Mouse (Mus musculus) kidney, adult 8-10 months (tissue): ENCODE data around the gene Gtf2ird2.

Source experiments
- DNase-seq, 2 experiments: peaks; one replicate each; pipeline ENCODE4 v3.0.0; 2022

Gtf2ird2 gene

DNA sequence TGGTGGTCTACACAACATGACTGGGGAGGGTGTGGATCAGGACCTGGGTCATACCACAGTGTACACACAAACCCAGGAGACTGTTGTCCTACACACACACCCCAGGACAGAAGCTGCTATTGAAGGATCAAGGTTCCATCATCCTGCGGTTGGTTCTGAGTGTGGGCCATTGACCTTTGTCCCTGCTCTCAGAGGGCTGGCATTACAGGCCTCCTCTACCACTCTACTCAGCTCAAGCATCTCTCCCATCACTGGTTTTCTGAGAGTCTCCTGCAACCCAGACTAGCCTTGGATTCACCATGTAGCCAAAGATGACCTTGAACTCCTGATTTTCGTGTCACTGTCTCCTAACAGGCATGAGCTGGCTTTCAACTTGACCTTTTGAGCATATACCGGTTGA, 52.4 kb downstream of the Gtf2ird2 start:
- DNase-seq: peak in 1 of 2 experiments; percentile 28

DNA sequence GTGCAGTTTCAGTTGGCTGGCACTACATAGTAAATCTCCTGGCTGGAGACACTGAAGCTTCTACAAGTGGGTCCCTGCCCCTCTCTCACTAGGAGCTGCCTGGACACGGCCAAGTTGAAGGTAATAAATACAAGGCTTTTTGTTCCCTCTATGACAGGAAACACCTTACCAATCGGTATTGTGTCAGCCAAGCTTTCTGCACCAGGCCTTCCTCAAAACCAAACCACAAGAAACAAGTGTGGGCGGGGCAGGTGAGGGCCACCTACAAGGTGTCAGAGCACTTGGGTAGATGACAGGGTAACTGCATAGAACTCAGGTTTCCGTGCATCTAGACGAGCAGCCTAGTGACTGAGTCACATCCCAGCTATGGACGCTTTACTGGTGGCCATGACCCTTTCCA, 53.0 kb downstream of the Gtf2ird2 start:
- DNase-seq: no peak

DNA sequence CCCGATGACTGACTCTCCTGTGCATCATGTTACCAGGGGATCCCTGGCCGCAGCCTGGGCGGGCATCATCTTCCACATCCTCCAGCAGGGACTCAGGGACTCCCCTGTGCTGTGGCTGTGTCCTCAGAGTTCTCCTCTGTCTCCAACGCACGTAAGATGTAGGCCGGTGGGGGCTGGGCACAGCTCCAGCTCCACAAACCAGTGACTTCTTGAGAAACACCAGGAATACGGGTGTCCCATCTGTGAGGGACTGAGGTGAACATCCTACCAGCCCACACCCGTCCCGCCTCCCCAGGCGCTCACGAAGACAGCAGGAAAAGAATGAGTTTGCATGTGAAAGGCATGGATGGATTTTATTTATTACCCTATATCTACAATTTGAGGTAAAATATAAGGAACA, 53.7 kb downstream of the Gtf2ird2 start:
- no peak for DNase-seq

DNA sequence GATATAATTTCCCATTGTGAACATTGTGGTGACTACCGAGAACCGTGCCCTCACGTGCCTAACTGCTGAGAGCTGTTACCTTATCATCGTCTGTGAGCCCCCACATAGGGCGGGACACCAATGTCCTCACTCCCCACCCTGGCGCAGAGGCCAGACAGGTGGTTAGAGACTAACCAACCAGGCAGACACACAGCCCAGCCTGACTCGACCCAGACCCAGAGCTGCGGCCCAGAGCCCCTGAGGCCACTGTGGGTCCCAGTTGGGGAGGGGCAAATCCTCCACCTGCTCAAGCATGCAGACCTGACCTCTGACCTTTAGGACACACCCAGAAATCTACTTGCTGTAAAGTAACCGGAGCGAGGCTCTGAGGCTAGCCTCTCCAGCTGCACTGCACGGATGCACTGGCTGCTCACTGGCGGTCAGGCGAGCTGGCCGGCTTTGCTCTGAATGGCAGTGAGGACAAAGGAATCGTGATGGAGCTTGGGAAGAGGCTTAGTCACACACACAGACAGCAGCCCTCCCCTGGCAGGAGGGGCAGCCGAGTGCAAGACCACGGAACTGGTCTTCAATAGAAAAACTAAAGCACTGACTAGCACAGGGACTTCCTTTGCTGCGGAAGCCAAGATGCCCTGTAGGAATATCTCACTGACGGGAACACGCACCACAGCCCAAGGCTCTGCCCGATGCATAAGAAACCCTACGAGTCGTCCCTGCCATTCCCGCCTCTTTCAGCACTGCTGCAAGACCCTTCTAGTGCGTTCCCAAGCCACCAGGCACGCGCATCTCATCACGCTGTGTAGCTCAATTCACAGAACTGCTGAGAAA, 54.3 kb downstream of the Gtf2ird2 start:
- no peak for DNase-seq

DNA sequence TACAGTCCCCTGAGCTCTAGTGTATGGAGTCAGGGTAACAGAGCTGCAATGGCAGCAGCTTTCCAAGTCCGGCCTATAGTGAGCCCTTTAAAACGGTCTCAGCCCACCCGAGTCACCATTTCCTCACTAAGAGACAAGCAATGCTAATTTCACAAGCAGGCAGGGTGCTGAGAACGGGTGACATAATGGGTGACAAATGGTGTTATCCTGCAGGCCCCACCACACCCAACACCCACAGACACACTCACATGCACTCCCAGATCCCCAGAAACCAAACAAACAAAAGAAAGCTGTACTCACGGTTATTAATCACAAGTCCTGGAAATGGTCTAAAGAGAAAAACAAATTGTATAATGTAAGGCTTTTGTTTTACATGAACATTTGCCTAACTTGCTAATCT, 58.0 kb downstream of the Gtf2ird2 start:
- no peak for DNase-seq

DNA sequence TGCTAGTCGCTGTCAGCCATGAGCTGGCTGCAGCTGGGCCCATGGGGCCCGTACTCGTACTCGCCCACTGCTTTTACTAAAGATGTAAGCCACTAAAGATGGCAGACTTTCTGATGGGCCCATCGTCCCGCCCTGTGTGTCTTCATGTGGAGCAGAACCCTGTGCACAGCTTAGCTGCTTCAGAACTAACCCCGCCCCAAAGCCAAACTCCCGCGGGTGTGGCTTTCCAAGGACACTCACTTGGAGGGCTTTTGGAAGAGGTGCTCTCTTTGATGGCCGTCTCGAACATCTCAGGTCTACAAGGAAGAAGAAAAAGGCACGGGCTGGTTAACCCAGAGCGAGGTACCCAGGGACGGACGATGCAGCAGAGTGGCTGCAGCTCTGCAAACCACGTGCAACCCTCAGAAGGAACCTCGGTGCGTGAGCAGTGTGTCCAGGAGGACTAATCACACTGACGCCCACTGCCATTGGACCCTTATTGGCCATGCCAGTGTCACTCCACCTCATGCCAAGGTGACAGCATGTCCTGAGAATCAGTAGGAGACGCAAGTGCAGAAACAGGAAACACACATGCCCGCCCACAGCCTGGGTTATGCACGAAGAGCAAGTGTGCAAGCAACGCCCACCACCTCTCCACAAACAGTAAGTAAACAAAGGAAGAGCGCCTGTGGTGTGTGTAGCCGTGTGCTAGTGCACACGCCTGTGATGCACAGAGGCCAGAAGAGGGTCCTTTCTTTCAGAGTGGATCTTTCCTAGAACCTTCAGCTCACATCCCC, 60.0 kb downstream of the Gtf2ird2 start:
- DNase-seq: no peak

DNA sequence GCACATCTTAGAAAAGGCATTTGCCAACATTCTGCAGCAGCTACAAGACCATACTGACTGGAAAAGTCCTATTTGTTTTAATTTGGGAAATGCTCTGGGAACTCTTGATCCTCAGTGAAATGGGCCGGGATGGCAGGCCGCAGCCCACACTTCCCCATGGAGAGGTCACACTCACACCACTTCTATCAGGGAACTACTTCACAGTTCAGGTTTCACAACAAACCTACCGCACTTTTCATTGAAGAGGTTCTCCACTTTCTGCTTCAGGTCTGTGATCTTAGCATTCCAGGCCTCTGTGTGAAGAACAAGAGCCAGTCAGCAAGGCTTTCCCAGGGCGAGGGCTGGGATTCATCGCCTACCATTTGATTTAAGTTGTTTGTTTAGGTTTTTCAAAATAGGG, 61.1 kb downstream of the Gtf2ird2 start:
- DNase-seq: no peak

DNA sequence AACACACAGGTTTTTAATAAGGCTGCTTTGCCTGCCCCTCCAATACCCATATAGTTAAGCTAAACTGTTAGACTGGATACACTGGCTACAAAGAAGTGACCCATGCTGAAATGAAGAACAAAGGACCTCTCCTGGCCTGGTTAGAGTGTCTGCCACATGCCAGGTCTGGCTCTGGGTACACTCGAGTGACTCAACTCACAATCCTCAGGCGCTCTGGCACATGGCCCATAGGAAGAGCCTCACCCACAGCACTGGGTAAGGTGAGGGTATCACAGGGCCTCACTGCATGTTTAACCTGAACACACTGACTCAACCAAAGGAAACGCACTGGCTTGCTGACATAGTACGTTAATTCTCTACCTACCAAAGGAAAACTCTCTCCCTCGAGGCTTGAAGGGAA, 62.3 kb downstream of the Gtf2ird2 start:
- no peak for DNase-seq

DNA sequence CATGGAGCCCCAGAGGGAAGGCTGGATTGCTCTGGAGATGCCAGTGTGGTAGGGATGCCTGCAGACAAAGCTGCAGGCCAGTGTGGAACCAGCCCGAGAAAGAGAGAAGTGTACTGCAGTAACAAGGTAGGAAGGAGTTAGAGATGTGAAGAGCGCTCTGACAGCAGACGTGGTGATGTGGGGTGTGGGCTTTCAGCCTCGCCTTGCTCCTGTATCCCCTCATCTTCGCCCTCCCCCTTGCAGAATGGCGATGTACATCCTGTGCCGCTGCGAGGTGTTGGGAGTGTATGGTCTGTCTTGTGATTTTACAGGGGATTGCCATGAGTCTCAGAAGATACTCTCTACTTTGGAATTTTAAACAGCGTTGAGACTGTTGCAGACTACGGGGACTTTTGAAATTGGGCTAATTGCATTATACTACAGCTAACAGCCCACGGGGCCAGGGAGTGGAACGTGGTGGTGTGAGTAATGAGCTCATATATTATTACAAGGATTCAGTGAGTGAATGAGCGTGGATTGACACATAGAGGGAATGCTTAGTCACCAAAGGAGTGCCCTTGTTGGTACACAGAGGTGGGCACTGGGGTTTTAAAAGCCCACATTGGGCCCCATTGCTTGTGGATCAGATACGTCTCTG, 64.9 kb downstream of the Gtf2ird2 start:
- DNase-seq: no peak

DNA sequence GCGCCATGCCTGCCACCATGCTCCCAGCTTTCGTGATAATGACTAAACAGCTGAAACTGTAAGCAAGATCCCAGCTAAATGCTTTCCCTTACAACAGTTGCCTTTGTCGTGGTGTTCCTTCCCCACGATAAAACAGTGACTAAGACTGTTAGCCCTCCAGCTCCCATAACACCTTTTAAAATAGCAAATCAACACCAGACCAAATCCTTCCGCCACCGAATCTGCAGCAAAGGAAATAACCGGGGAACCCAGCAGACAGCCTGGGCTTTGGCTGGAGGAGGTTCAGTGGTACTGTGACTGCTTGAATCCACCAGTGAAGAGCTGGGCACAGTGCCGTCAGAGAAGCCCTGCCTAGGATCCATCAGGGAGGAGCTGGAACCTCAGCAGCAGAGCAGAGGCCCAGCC, 65.4 kb downstream of the Gtf2ird2 start:
- no peak for DNase-seq

DNA sequence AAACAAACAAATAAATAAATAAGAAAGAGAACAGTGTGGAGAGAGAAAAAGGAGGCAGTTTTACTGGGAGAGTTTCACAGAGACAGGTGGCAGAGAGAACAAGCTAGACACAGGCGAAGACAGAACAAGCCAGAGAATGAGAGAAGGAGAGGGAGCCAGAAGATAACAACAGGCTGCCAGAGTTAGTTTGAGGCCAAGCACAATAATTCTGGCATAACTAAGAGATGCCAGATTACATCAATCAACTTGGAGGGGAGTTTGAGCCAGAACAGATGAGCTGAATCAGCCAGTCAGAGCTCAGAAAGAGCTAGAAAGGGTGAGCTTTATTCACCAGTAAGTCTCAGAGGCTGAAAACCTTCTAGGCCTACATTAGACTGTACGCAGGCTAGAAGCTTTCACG, 66.8 kb downstream of the Gtf2ird2 start:
- DNase-seq: no peak

DNA sequence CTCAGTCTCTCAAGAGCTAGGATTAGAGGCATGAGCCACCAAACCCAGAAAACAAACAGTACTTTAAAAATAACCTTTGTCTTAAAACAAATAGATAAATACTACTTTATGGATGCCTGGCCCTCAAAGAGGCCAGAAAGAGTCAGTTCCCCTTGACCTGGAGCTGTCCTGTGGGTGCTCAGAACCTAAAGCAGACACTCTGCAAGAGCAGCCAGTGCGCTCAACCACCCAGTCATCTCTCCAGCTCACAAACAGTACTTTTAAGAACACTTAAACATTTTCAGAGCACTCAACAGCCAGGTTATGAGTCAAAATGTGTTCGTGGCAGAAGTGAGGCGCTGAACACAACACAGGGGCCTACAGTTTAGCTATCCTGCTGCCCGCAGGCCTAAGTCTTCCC, 67.3 kb downstream of the Gtf2ird2 start:
- DNase-seq: no peak

DNA sequence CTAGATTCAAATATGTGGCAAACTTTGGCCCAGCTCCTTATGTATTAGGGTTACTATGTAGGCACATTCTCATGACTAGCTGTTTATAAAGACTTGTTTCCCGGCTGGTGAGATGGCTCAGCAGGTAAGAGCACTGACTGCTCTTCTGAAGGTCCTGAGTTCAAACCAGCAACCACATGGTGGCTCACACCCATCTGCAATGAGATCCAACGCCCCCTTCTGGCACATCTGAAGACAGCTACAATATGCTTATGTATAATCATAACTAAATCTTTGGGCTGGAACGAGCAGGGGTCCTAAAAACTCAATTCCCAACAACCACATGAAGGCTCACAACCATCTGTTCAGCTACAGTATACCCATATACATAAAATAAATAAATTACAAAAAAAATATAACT, 70.0 kb downstream of the Gtf2ird2 start:
- DNase-seq: no peak

DNA sequence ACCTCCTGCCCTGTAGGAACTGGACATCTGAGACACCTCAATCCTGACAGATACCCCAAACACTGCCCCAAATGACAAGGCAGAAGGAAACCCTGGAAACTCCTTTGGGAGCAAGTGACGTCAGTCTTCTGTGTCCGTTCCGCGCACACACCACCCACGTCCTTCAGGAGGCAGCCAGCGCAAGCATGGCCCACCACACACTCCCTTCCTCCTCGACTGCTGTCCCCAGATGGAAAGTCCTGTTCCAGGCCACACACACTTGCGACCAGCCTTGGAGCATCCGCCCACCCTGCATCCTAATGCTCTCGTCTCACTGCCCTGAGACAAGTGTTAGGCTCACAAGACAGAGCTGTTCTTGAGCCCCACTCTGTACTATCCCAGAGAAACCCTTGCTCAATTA, 71.5 kb downstream of the Gtf2ird2 start:
- DNase-seq: no peak

DNA sequence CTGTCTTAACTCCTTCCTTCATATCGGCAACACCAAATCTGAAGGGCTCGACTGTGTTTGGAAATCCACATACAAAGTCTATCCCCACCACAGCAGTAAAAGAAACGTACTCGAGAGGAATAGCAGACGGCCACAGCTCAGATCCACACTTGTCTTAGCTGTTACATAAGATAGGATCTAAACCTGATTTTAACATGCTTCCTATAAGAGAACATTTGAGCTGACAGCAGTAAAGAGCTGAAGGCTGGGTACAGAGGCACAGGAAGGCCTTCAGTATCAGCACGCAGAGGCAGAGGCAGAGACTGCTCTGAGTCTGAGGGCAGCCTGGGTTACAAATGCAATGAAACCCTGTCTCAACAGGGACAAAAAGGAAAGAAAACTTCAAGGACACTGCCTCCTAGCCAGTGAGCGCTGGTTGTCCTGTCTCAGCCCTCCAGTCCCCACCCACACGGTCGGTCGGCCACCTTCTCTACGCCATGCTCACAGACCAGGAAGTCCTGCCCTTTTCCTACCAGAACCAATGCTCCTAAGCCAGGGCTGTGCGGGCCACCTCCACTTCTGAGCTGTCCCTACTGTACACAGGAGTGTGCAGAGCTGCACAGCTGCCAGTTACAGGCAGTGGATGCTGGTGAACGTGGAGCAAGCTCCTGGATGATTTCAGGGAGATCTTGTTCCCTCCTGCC, 73.7 kb downstream of the Gtf2ird2 start:
- no peak for DNase-seq

DNA sequence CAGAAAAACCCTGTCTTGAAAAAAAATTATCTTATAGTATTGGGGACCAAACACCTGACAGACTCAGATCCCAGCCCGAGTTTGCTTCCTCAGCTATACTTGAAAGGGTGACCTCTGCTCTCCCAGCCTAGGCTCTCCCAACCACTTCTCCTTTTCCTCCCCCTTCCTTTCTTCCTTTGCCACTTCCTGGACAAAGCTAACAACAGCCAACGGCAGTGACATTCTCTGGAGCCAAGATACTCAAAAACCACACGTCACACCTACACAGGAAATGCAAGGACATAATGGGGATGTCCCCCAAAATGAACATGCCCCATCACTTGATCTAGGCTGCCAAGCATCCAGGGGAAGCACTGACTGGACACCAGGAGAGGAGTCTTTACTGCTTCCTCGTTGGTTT, 74.6 kb downstream of the Gtf2ird2 start:
- DNase-seq: no peak

DNA sequence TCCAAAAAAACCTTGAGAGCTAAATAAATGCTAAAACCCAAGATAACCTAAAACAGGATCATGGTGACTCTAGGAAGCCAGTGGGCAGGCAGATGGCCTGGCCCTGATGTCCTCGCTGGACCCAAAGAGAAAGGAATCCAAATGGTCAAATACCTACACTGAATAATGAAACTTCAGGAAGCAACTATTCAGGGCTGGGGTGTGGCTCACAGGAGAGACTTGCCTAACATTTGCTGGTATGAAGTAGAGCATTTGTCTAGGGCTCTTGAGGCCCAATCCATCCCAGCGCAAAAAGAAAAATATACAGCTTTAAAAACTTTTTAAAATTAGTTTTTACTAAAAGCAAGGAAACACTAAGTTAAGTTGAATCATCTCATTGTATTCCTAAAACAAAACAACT, 75.1 kb downstream of the Gtf2ird2 start:
- no peak for DNase-seq

DNA sequence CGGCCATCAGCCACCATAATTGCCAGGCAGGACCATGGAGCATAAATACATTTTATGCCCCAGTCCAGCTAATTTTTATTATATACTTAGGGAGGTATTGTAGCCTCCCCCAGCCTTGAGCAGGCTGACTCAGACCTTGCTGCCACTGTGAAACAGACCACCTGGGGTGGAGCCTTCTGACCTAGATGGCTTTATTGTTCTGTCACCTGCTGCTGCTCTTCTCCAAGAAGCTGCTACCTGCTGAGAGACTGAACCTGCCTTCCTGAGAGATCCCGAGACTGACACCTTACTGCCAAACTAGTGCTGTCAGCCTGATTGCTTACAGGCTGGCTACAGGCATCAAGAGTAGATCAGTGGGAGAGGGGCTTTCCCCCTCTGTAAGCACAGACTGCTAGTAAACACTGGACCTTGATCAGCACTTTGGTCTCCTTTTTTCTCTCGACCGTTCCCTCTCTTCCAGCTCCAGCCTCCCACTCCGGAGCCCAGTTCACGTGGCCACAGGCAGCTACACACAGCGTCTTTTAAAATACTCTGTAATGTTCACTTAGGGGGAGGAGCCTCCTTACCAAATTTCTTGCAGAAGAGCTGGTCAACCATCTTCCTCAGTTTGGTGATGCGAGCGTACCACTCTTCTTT, 76.3 kb downstream of the Gtf2ird2 start:
- DNase-seq: no peak

DNA sequence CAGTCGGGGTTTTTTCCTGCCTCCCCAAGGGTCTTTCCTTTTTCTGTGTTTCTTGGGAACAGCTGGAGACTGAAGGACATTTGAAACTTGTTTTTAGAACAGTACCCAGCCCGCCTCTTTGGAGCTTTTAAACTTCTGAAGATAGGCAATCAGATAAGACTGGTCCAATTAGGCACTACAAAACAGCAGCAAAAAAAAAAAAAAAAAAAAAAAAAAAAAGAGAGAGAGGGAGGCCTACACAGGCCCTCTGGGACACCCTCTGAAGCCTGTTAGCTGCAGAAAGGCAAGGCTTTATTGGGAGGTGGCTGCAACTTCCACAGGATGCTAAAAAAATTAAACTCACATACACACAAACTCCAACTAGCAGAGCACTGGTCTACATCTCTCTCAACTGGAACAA, 82.1 kb downstream of the Gtf2ird2 start:
- DNase-seq: no peak

DNA sequence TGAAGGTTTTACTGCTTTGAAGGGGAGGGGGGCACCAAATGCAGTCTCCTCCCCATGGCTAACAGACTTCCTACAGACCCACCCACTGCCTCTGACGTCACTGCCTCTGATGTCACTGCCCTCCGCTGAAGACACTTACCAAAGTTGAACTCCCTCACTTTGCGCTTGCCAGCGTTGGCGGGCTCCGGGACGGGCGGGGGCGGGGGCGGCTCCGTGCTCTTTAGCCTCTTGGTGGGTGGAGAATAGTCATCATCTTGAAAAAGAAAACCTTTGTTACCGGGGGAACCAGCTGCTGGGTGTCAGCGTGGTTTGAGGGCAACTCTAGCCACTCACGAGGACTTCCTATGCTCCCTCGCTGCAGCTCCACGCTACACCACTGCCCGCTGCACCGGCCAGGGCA, 82.6 kb downstream of the Gtf2ird2 start:
- DNase-seq: no peak

DNA sequence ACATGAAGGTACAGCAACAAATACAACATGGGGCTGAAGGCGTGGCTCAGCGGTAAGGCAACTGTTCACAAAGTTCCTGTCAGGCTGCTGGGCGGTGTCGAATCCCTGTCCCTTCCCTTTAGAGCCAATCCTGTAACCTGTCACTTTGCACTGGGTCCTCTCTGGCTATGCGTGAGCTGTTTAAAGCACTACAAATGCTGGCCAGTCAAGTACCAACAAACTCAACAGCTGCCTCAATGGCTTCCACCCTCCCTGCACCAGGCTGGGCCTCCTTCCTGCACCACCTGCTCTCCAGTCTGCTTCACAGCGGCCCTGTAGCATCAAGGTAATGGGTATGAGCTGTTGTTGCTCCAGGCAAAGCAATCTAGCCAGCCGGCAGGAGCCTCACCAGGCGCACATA, 84.9 kb downstream of the Gtf2ird2 start:
- DNase-seq: no peak

DNA sequence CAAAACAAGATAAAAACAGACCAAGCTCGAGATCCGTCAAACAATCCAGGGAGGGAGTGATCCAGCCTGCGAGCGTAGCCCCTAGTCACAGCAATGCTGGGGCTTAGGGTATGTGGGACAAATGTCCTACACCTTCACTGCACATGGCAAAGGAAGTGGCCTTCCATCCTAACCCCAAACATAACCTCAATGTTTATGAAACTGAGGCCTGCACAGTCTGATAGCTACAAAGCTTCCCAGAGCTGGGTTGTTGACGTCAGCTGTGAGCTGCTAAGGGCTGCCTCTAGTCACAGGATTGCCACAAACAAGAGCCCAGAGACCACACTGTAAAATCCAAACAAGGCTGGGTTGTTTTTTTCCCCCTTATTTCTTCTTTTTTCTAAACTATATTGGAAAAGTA, 85.9 kb downstream of the Gtf2ird2 start:
- DNase-seq: no peak

DNA sequence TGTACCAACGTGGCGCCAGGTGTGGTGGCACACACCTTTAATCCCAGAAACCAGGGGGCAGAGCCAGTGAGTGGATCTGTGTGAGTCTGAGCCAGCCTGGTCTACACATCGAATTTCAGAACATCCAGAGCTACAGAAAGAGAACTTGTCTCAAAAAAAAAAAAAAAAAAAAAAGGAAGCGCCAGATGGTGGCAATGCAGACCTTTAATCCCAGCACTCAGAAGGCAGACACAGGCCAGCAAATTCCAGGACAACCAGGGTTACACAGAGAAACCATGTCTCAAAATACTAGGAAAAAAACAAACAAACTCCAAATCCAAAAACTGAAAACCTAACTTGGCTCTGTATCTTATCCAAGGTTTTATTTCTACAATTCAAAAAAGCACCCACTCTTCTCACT, 86.7 kb downstream of the Gtf2ird2 start:
- DNase-seq: no peak
